In genomic region chr10:80931695-80932094, GRCm38 (mm10) we compare ENCODE assay signal across 8 mouse cellular contexts. TPM values are rescaled to one million over a fixed set of nuclear protein-coding genes. Genes with fewer than 3 reads are reported as not detected.
DNase-seq lines count a peak whose midpoint lies in the region; ATAC-seq and TF ChIP-seq lines count a peak whose summit lies in the region.

No protein-coding gene starts in this region.

- no peak for TF ChIP-seq POLR2A in thymus, adult 2 months (IDR thresholded peaks at IDR 0.05; ENCODE audit: control insufficient read depth, extremely low read depth, insufficient read depth, low read length, poor library complexity)

- no peak for ATAC-seq in limb, embryonic 12.5 days (ENCODE audit: insufficient number of reproducible peaks, insufficient read depth, low FRiP score, low TSS enrichment, low read depth)
- ATAC-seq in stomach, embryonic 16.5 days (ENCODE audit: insufficient read depth, low FRiP score): no peak

- peaks cover 44% of the 10 kb centered on the region for H3K4me1 ChIP-seq in thymus, adult 2 months (replicated peaks; ENCODE audit: control insufficient read depth, insufficient read depth, low read length)
- peaks cover 68% of the 10 kb centered on the region for H3K4me1 ChIP-seq in limb, embryonic 12.5 days (replicated peaks)
- peaks cover 53% of the 10 kb centered on the region for H3K4me1 ChIP-seq in stomach, embryonic 16.5 days (ENCODE audit: control insufficient read depth, insufficient read depth, low read length)

- 22% methylated on average over 26 of the region's 26 CpGs for WGBS in thymus, adult 2 months
- 2% methylated on average over 26 of the region's 26 CpGs for WGBS in limb, embryonic 12.5 days
- 13% methylated on average over 26 of the region's 26 CpGs for WGBS in stomach, embryonic 16.5 days

- DNase-seq in embryo, embryonic 11 days: peak; percentile 46
- no peak for DNase-seq in embryo, embryonic 9.5 days (ENCODE audit: extremely low spot score)
- DNase-seq in thymus, adult 2 months: peak; percentile 39
- no peak for DNase-seq in thymus, adult 18-20 months
- DNase-seq in yolk sac, embryonic 10.5 days (ENCODE audit: low spot score): no peak
- no peak for DNase-seq in adrenal gland, adult 2 months

- no peaks in the 10 kb centered on the region for H3K9me3 ChIP-seq in limb, embryonic 12.5 days
- H3K9me3 ChIP-seq in stomach, embryonic 16.5 days (replicated peaks; ENCODE audit: control insufficient read depth, low read length): no peaks in the 10 kb centered on the region

- peak overlapping the region; percentile 90 for H3K4me2 ChIP-seq in limb, embryonic 12.5 days
- H3K4me2 ChIP-seq in stomach, embryonic 16.5 days (ENCODE audit: low read depth, low read length): peak overlapping the region; percentile 88

- H3K9ac ChIP-seq in limb, embryonic 12.5 days (replicated peaks): peak overlapping the region; percentile 45; the same call in 1 of the 2 replicates
- H3K9ac ChIP-seq in stomach, embryonic 16.5 days (ENCODE audit: low read length): peak overlapping the region; percentile 86

- no peak overlapping the region for H3K27ac ChIP-seq in thymus, adult 2 months (ENCODE audit: control insufficient read depth, insufficient read depth, low read length)
- 0 out of 2 replicates have a peak overlapping the region, but pooled peaks have one; percentile 23 for H3K27ac ChIP-seq in limb, embryonic 12.5 days
- H3K27ac ChIP-seq in stomach, embryonic 16.5 days (ENCODE audit: low read length): no peak overlapping the region

- H3K36me3 ChIP-seq in thymus, adult 2 months (ENCODE audit: control insufficient read depth, insufficient read depth, low read length): no peaks in the 10 kb centered on the region
- no peaks in the 10 kb centered on the region for H3K36me3 ChIP-seq in limb, embryonic 12.5 days
- H3K36me3 ChIP-seq in stomach, embryonic 16.5 days (ENCODE audit: control insufficient read depth, insufficient read depth, low read length): no peaks in the 10 kb centered on the region

- peaks cover 12% of the 10 kb centered on the region; the same call in 1 of the 2 replicates for H3K27me3 ChIP-seq in thymus, adult 2 months (ENCODE audit: control insufficient read depth, insufficient read depth, low read length)
- H3K27me3 ChIP-seq in limb, embryonic 12.5 days: peaks cover 57% of the 10 kb centered on the region
- peaks cover 3% of the 10 kb centered on the region; the same call in 1 of the 2 replicates for H3K27me3 ChIP-seq in stomach, embryonic 16.5 days (ENCODE audit: control insufficient read depth, insufficient read depth, low read length)

- no peak overlapping the region for H3K4me3 ChIP-seq in thymus, adult 2 months (ENCODE audit: control insufficient read depth, insufficient read depth, low read length)
- H3K4me3 ChIP-seq in limb, embryonic 12.5 days (replicated peaks): peak overlapping the region; percentile 61
- peak overlapping the region; percentile 73 for H3K4me3 ChIP-seq in stomach, embryonic 16.5 days (replicated peaks; ENCODE audit: low read length)

- TF ChIP-seq CTCF in thymus, adult 2 months (IDR thresholded peaks at IDR 0.05; ENCODE audit: borderline replicate concordance, control insufficient read depth, extremely low read depth, insufficient read depth, low read length, poor library complexity): no peak

RNA-seq across cellular contexts. Expression of gene Gadd45b, which starts 1.8 kb away (rescaled TPM):
- polyA plus RNA-seq in thymus, adult 2 months (2012; rRNA removed): 36.2 and 53.2 TPM in 2 replicates
- 19.4 and 20.6 TPM in 2 replicates for polyA plus RNA-seq in limb, embryonic 12.5 days (2016; fragmentation: Nextera tagmentation; extraction: Ambion mirVana)
- 34.8 and 40.9 TPM in 2 replicates for polyA plus RNA-seq in stomach, embryonic 16.5 days (2015; fragmentation: Nextera tagmentation; extraction: Ambion mirVana)
- total RNA-seq in adrenal gland, adult 2 months (2021): 10 to 100 TPM; 25.6 to 84.9 TPM
- polyA plus RNA-seq in adrenal gland, adult 2 months (2012; rRNA removed): 37.6 and 50.8 TPM in 2 replicates

RNA-seq across cellular contexts. Expression of gene Lmnb2, which starts 13.7 kb away (rescaled TPM):
- polyA plus RNA-seq in thymus, adult 2 months (2012; rRNA removed): 44.2 and 52.7 TPM in 2 replicates
- polyA plus RNA-seq in limb, embryonic 12.5 days (2016; fragmentation: Nextera tagmentation; extraction: Ambion mirVana): 74.8 and 75.2 TPM in 2 replicates
- polyA plus RNA-seq in stomach, embryonic 16.5 days (2015; fragmentation: Nextera tagmentation; extraction: Ambion mirVana): 43.4 and 43.9 TPM in 2 replicates
- total RNA-seq in adrenal gland, adult 2 months (2021): 10 to 100 TPM; 10.8 to 11.4 TPM
- polyA plus RNA-seq in adrenal gland, adult 2 months (2012; rRNA removed): 16.2 and 17.9 TPM in 2 replicates

RNA-seq across cellular contexts. Expression of gene Timm13, which starts 30.9 kb away (rescaled TPM):
- polyA plus RNA-seq in thymus, adult 2 months (2012; rRNA removed): 227 and 310 TPM in 2 replicates
- polyA plus RNA-seq in limb, embryonic 12.5 days (2016; fragmentation: Nextera tagmentation; extraction: Ambion mirVana): 318 and 327 TPM in 2 replicates
- polyA plus RNA-seq in stomach, embryonic 16.5 days (2015; fragmentation: Nextera tagmentation; extraction: Ambion mirVana): 288 and 309 TPM in 2 replicates
- 100 to 1,000 TPM; 174 to 231 TPM for total RNA-seq in adrenal gland, adult 2 months (2021)
- polyA plus RNA-seq in adrenal gland, adult 2 months (2012; rRNA removed): 236 and 243 TPM in 2 replicates

Comparison
In these comparisons a context has a peak if more than half of its experiments do, and no peak if none do; other contexts are left out.
1. DNase-seq: peak in embryo, embryonic 11 days (single experiment) and thymus, adult 2 months (single experiment); none in embryo, embryonic 9.5 days (single experiment), thymus, adult 18-20 months (0 of 2), yolk sac, embryonic 10.5 days (single experiment) and adrenal gland, adult 2 months (single experiment).